Mouse (Mus musculus) mesoderm, embryonic 11.5 days (tissue): ENCODE measurements around the gene Prkg1.
A peak's percentile ranks its signal among the peaks of the same experiment; 100 is the strongest.

Experiments used
- DNase-seq: peaks from one replicate; pipeline ENCODE4 v3.0.0-alpha.2; 2012; ENCODE audit warnings: low read depth, low spot score

The Prkg1 gene

GRCm38 (mm10) chr19:31170985-31171384, 593.8 kb downstream of the Prkg1 start:
- DNase-seq, result no peak

DNA sequence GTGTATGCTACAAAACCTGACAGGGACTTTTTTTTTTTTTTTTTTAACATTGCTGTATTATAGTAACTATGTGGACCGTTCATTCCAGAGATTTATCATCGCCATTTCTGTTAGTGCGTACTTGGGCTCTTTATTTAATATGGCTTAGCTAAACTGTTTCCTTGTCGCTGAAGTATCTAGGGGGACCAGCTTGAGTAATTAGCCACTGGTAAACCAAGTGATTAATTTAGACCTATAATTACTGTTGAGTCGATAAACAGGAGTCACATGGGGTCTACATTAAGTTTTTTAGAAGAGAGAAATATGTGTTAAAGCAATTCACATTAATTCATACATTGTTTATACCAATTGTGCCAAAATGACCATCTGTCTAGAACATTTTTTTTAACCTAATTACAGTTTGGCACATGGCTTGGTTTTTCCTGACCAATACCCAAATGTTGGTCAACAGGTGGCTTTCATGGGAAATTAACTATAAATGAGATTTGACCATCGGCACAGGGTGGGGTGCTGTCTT, 605.8 kb downstream of the Prkg1 start:
- no peak for DNase-seq

DNA sequence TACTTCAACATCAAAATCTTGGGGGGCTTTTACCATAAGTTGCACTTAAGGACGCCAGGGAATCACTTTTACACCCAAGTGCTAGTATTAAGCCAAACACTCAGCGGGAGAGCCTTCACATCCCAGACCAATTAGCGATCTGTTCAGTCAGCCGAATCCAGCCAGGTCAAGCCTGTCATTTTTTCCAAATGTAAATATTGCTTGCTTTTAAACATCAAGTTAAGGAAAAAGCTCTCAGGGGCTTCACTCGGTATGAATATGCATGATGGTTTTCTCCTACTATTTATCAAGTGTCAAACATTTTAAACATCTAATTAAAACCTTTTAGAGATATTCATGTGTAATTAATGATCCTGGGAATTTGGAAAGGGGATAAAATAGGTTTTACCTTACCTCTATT, 611.4 kb downstream of the Prkg1 start:
- no peak for DNase-seq

DNA sequence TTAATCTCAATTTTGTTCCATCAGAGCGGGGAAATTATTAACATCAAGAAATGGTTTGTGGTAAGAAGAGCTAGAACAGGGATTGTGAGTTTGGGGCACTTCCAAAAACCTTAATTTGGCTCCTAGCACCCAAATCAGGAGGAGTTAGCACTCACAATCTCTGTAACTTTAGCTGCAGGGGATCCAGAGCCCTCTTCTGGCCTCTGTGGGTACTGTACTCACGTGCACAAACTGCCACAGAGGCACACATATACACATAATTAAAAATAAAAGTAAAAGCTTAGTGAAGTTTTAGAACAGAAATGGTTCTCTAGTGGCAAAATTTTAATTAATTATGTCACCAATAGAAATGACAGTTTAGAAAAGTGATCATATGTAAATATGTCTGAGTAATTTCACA, 614.9 kb downstream of the Prkg1 start:
- no peak for DNase-seq

DNA sequence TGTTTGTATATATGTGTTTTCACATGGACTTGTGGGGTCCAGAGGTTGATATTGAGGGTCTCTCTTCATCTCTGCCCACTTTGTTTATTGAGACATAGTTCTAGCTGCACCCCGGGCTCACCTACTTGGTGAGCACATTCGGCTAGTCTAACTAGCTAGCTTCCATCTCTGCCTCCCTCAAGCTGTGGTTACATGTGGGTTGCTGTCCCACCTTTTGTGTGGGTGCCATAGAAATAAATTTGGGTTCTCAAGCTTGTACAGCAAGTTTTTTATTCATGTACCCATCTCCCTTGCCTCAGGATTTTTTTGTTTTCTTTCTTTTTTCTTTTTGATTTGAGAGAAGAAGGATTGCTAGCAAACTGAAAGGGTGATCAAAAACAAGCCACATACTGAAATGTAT, 617.4 kb downstream of the Prkg1 start:
- no peak for DNase-seq

DNA sequence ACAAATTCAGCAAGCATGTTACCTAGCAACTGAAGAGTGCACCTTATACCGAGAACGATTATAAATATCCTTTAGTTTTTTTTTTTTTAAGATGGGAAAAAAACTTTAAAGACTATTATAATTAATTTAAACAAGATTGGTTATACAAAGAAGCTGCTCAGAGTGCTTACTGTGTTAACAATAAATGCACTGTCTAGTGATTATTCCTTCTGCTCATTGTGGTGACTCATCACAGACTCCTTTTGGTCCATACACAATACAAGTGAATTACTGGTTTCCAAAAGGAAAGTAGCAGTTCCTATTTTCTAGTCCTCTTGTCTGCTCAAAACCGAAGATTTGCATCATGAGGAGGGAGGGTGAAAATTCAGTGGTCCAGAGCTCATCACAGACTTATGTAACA, 618.7 kb downstream of the Prkg1 start:
- no peak for DNase-seq

- DNase-seq, result no peak
Observed at GRCm38 (mm10) chr19:31141905-31142304, 622.9 kb downstream of the Prkg1 start.

- peak; percentile 33 for DNase-seq
Observed at GRCm38 (mm10) chr19:31136316-31136715, 628.5 kb downstream of the Prkg1 start.

- peak; percentile 16 for DNase-seq
Observed at GRCm38 (mm10) chr19:31132614-31133013, 632.2 kb downstream of the Prkg1 start.

DNA sequence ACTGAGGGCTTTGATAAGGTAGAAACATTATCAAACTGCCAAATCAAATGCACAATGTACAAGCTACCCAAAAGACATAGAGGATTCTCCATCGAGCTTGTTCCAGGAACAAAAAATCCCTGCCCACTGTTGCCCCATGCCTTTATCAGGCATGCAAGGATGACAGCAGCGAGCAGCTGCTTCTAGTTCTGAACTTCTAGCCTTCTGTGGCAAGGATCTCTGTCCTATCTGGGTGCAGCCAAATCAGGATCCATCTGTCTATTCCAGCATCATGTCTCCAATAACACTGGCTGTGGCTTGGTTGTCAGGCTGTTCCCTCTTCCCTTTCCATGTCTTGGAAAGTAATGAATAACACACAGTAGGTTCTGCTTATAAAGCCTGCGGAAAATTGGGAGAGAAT, 640.2 kb downstream of the Prkg1 start:
- no peak for DNase-seq

- peak; percentile 45 for DNase-seq
Observed at GRCm38 (mm10) chr19:31114690-31115089, 650.1 kb downstream of the Prkg1 start.

GRCm38 (mm10) chr19:31106835-31107554, 657.8 kb downstream of the Prkg1 start:
- peak; percentile 39 for DNase-seq

- DNase-seq, result no peak
Observed at GRCm38 (mm10) chr19:31106036-31106435, 658.8 kb downstream of the Prkg1 start.

DNA sequence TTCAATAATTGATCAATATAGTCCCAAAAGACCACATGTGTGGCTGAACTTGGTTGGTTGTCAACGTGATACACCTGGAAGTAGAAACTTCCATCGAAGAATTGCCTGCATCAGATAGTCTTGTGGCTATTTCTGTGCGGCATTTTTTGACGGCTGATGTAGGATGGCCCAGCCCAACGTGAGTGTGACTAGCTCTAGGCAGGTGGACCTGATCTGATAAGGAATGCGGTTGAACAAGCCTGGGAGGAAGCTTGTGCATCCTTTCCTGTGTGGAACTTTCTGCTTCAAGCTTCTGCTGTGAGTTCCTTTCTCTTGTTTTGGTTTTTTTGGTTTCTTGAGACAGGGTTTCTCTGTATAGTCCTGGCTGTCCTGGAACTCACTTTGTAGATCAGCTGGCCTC, 660.1 kb downstream of the Prkg1 start:
- DNase-seq, result no peak

- no peak for DNase-seq
Observed at GRCm38 (mm10) chr19:31099369-31099768, 665.5 kb downstream of the Prkg1 start.

DNA sequence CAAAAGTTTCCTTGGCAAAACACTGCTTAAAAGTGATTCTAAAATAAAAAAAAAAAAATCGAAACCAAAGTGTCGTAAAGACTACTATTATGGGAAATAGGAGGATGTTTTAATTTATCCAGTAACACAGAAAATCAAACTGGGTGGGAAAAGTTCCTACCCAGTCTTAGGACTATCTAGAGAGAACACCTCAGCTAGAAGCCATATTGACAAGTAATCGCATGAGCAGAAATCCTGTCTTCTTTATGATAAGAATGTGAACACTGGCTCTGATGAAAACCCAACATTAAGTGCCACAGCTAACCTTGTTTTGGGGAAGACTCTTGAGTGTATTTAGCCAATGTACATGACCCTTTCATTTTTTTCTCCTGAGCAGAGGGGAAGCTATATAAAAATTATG, 667.0 kb downstream of the Prkg1 start:
- DNase-seq, result no peak

DNA sequence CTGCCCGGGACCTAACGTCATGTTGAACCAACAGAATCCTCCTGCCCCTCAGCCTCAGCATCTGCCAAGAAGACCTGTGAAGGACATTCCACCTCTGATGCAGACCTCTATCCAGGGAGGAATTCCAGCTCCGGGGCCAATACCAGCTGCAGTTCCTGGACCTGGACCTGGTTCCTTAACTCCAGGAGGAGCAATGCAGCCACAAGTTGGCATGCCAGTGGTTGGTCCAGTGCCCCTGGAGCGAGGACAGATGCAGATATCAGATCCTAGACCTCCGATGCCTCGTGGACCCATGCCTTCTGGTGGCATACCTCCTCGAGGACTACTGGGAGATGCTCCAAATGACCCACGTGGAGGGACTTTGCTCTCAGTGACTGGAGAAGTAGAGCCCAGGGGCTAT, 681.1 kb downstream of the Prkg1 start:
- DNase-seq, result no peak

DNA sequence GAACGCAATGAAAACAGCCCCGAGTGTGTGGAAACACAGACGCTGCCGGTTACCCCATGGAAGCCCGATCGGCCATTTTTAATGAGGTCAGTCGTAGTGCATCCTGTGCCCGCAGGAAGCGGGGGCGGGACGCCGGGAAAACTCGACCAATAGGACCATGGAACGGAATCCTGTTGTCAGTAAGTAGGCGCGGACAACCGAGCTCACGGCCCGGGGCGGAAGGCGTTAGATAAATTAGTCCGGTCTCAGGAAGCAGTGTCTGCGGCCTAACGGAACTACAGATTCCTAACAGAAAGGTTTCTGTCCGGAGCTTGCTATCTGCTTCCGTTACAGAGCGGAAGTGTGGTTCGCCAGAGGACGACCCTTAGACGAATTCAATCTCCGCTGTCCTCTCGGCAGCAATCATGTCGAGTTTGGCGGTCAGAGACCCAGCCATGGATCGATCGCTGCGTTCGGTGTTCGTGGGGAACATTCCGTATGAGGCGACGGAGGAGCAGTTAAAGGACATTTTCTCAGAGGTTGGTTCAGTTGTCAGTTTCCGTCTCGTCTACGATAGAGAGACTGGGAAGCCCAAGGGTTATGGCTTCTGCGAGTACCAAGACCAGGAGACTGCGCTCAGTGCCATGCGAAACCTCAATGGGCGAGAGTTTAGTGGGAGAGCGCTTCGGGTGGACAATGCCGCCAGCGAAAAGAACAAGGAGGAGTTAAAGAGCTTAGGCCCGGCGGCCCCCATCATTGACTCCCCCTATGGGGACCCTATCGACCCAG, 682.0 kb downstream of the Prkg1 start, which contains the start of gene Cstf2t:
Cstf2t (plus strand) TSS at position 176 of the 768 bp plus-strand sequence.
- DNase-seq, result peak; percentile 99

GRCm38 (mm10) chr19:31082226-31082625, 682.6 kb downstream of the Prkg1 start:
- no peak for DNase-seq

- no peak for DNase-seq
Observed at GRCm38 (mm10) chr19:31078241-31078640, 686.6 kb downstream of the Prkg1 start.

GRCm38 (mm10) chr19:31076106-31076505, 688.7 kb downstream of the Prkg1 start:
- DNase-seq, result no peak

GRCm38 (mm10) chr19:31074717-31075063, 690.1 kb downstream of the Prkg1 start:
- no peak for DNase-seq
